Mouse (Mus musculus): ENCODE measurements around the gene Foxp1. TPM values are rescaled to one million over a fixed set of nuclear protein-coding genes. Genes with fewer than 3 reads are reported as not detected.

Foxp1 gene
- polyA plus RNA-seq, 1 experiment from 2014 or later: 141 TPM

DNA sequence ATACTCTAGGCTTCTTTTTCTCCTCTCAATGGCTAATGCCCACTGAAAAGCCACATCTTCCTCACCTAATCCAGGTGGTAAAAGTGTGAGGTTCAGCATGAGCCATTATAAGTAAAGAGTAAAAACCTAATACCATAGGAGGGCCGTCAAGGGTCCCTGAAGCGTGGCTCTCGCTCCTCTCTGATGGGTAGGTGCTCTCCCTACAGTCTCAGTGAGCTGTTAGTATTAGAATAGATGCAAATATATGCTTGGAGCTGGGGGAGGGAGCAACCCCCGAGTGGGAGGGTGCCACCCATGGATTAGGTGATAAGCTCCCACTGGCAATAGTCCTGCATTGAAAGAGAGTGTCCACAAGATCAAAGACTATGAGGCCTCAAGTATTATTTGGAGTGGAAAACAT lies 527.6 kb downstream of the Foxp1 start:
- no peak overlapping the region for H3K4me2 ChIP-seq (replicated peaks)
- H3K27ac ChIP-seq: no peak overlapping the region
- no peaks in the 10 kb centered on the region for H3K9me3 ChIP-seq
- H3K27me3 ChIP-seq: no peaks in the 10 kb centered on the region
- no peak for ATAC-seq (ENCODE audit: low FRiP score, low read depth)
- H3K4me1 ChIP-seq: peaks cover 28% of the 10 kb centered on the region
- H3K4me3 ChIP-seq: no peak overlapping the region
- WGBS: 76% methylated on average over 4 of the region's 4 CpGs
- no peak overlapping the region for H3K9ac ChIP-seq
- H3K36me3 ChIP-seq: peaks cover 7% of the 10 kb centered on the region; the same call in 1 of the 2 replicates

DNA sequence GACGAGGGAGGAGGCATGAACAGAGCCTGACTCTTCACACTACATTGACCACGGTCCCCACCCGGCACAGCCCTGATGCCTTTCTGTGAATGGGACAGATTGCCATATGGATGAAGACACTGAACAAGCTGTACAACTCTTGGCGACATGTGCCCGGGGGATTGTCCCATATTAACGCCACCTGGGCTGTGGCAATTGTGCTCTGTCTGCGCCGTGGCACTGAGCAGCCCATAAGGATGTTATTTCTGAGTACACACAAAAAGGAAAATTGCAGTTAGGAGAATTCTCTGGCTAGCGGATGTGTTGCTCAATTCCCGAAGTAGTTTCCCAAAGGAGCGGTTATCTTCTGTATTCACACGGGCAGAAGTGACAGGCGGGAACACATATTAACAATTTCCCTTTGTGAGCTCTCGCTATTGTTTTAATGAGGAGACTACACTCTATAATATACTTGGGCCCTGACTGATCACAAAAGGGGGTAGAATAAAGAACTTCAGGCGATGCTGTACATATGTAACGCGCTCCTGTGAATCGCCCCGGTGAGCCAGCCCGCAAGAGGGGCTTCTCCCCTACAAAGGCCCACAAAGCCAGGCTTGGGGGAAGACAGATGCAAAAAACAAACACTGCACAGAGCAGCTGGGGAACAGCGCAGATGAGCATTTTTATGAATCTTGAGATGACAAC lies 528.3 kb downstream of the Foxp1 start:
- WGBS: 85% methylated on average over 21 of the region's 21 CpGs
- no peak overlapping the region for H3K9ac ChIP-seq
- H3K9me3 ChIP-seq: no peaks in the 10 kb centered on the region
- H3K27me3 ChIP-seq: no peaks in the 10 kb centered on the region
- no peak for ATAC-seq (ENCODE audit: low FRiP score, low read depth)
- H3K4me3 ChIP-seq: no peak overlapping the region
- no peak overlapping the region for H3K4me2 ChIP-seq (replicated peaks)
- H3K36me3 ChIP-seq: peaks cover 13% of the 10 kb centered on the region; the same call in 1 of the 2 replicates
- peaks cover 21% of the 10 kb centered on the region for H3K4me1 ChIP-seq
- H3K27ac ChIP-seq: no peak overlapping the region

GRCm38 (mm10) chr6:98993231-98993630 lies 529.3 kb downstream of the Foxp1 start:
- Histone ChIP-seq H3K4me2 (replicated peaks) (no peak overlapping the region), H3K36me3 (peaks cover 17% of the 10 kb centered on the region; the same call in 1 of the 2 replicates), H3K9me3 (no peaks in the 10 kb centered on the region), H3K4me3 (no peak overlapping the region), H3K27ac (no peak overlapping the region), H3K27me3 (no peaks in the 10 kb centered on the region), H3K4me1 (peaks cover 17% of the 10 kb centered on the region), H3K9ac (no peak overlapping the region)
- WGBS: 59% methylated on average over 3 of the region's 3 CpGs
- no peak for ATAC-seq (ENCODE audit: low FRiP score, low read depth)

GRCm38 (mm10) chr6:98992772-98993147 lies 529.8 kb downstream of the Foxp1 start:
- H3K4me1 ChIP-seq: peaks cover 14% of the 10 kb centered on the region
- no peak overlapping the region for H3K9ac ChIP-seq
- no peaks in the 10 kb centered on the region for H3K9me3 ChIP-seq
- H3K4me2 ChIP-seq (replicated peaks): no peak overlapping the region
- no peak for ATAC-seq (ENCODE audit: low FRiP score, low read depth)
- no peak overlapping the region for H3K27ac ChIP-seq
- 82% methylated on average over 7 of the region's 7 CpGs for WGBS
- H3K27me3 ChIP-seq: no peaks in the 10 kb centered on the region
- no peak overlapping the region for H3K4me3 ChIP-seq
- H3K36me3 ChIP-seq: peaks cover 17% of the 10 kb centered on the region; the same call in 1 of the 2 replicates

DNA sequence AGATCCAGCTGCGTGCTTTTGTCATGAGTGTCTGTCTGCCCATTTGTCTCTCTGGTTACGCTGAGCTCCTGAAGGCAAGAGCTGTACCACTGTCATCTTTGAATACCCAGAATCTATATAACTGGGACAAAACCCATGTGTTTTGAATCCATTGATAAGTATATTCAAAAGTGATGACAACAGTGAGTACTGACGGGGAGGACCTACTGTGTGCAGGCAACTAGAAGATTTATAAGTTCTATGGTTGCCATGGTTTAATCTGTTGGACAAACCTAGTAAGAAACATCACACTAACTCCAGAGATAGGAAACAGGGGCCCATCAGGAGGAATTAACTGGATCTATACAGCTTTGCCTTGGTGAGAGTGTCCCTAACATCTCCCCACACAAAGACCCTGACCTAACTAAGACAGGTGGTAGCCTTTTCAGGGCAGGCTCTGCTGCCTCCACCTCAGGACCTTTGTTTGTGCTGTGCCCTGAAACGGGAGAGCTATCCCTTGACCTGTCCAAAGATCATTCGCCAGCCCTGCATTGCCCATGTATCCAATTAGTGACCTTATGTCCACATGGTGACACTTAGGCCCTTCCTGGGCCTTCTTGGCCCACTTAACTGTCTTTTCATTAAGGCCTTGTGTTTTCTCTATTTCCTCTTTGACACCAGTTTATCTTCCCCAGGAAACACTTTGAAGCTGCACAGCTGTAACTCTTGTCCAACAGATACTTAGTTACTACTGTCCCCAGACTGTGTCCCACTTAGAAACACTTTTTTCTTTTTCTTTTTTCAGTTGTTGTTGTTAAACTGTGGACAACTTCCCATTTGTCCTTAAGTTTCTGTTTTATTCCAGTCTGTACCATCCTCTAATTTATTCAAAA lies 530.4 kb downstream of the Foxp1 start:
- Histone ChIP-seq H3K36me3 (peaks cover 19% of the 10 kb centered on the region), H3K4me2 (replicated peaks) (no peak overlapping the region), H3K9ac (no peak overlapping the region), H3K4me1 (peaks cover 12% of the 10 kb centered on the region), H3K9me3 (no peaks in the 10 kb centered on the region), H3K27ac (no peak overlapping the region), H3K4me3 (no peak overlapping the region), H3K27me3 (no peaks in the 10 kb centered on the region)
- 68% methylated on average over 5 of the region's 5 CpGs for WGBS
- no peak for ATAC-seq (ENCODE audit: low FRiP score, low read depth)

GRCm38 (mm10) chr6:98987533-98988169 lies 534.9 kb downstream of the Foxp1 start:
- no peak for ATAC-seq (ENCODE audit: low FRiP score, low read depth)

GRCm38 (mm10) chr6:98985452-98985851 lies 537.1 kb downstream of the Foxp1 start:
- no peaks in the 10 kb centered on the region for H3K27me3 ChIP-seq
- H3K36me3 ChIP-seq: peaks cover 29% of the 10 kb centered on the region
- no peaks in the 10 kb centered on the region for H3K4me1 ChIP-seq
- H3K9me3 ChIP-seq: no peaks in the 10 kb centered on the region
- H3K27ac ChIP-seq: no peak overlapping the region
- no peak for ATAC-seq (ENCODE audit: low FRiP score, low read depth)
- no peak overlapping the region for H3K4me2 ChIP-seq (replicated peaks)
- 82% methylated on average over 2 of the region's 2 CpGs for WGBS
- no peak overlapping the region for H3K4me3 ChIP-seq
- no peak overlapping the region for H3K9ac ChIP-seq

More at GRCm38 (mm10) chr6:98987533-98988169, 534.9 kb downstream of the Foxp1 start:
- Histone ChIP-seq H3K4me3 (no peak overlapping the region), H3K27me3 (no peaks in the 10 kb centered on the region), H3K4me1 (no peaks in the 10 kb centered on the region), H3K9ac (no peak overlapping the region), H3K4me2 (replicated peaks) (no peak overlapping the region), H3K27ac (no peak overlapping the region), H3K9me3 (no peaks in the 10 kb centered on the region), H3K36me3 (peaks cover 24% of the 10 kb centered on the region)
- WGBS: 83% methylated on average over 6 of the region's 6 CpGs

- Histone ChIP-seq H3K27me3 (no peaks in the 10 kb centered on the region), H3K4me1 (no peaks in the 10 kb centered on the region), H3K4me3 (no peak overlapping the region), H3K9ac (no peak overlapping the region), H3K36me3 (peaks cover 20% of the 10 kb centered on the region), H3K9me3 (no peaks in the 10 kb centered on the region), H3K4me2 (replicated peaks) (no peak overlapping the region), H3K27ac (no peak overlapping the region)
- ATAC-seq (ENCODE audit: low FRiP score, low read depth): no peak
- 63% methylated on average over 6 of the region's 6 CpGs for WGBS
These were observed 537.9 kb downstream of the Foxp1 start for GRCm38 (mm10) chr6:98984626-98985025.

DNA sequence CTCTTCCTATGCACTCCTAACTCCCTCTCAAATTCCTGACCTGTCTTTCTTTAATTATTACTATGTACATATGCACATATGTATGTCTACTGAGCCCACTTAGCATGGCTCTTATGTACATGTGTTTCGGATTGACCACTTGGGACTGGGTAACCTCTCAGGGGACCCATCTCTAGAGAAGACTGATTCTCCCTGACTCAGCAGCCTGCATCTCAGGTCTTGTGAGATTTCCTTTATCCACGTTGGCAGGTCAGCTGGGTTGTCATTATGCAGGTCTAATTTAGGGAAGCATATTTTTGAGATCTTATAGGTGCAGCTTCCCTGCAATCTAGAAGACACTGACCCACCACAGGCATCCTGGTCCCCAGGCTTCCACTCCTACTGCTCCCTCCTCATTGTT lies 538.5 kb downstream of the Foxp1 start:
- Histone ChIP-seq H3K36me3 (peaks cover 14% of the 10 kb centered on the region), H3K4me2 (replicated peaks) (no peak overlapping the region), H3K9ac (no peak overlapping the region), H3K27me3 (no peaks in the 10 kb centered on the region), H3K27ac (no peak overlapping the region), H3K4me3 (no peak overlapping the region), H3K9me3 (no peaks in the 10 kb centered on the region), H3K4me1 (no peaks in the 10 kb centered on the region; the same call in 1 of the 2 replicates)
- WGBS: 85% methylated on average over 2 of the region's 2 CpGs
- no peak for ATAC-seq (ENCODE audit: low FRiP score, low read depth)

GRCm38 (mm10) chr6:98983311-98983838 lies 539.1 kb downstream of the Foxp1 start:
- no peak for ATAC-seq (ENCODE audit: low FRiP score, low read depth)
- Histone ChIP-seq H3K4me1 (no peaks in the 10 kb centered on the region; the same call in 1 of the 2 replicates), H3K27me3 (no peaks in the 10 kb centered on the region), H3K9ac (no peak overlapping the region), H3K36me3 (peaks cover 13% of the 10 kb centered on the region), H3K4me3 (no peak overlapping the region), H3K27ac (no peak overlapping the region), H3K4me2 (replicated peaks) (no peak overlapping the region), H3K9me3 (no peaks in the 10 kb centered on the region)
- 98% methylated on average over 3 of the region's 3 CpGs for WGBS

DNA sequence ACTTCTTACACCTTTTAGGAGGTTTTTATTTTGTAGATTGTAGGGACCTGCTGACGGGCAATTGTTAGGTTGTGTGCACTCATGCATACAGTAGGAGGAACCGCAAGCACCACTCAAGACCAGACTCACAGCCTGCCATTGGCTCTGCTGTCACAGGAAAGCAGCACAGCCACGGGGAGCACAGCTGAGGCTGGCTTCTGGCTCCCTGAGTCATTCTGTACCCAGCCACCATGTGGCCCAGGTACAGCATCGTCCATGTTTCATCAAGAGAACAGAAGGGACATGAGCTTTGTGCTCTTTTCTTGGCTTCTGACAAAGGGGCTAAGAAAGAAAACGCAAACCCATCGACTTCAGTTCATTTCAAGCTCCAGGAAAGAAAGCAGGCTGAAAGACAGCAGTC lies 541.3 kb downstream of the Foxp1 start:
- WGBS: 87% methylated on average over 6 of the region's 6 CpGs
- H3K9ac ChIP-seq: no peak overlapping the region
- H3K4me1 ChIP-seq: no peaks in the 10 kb centered on the region; the same call in 1 of the 2 replicates
- H3K4me2 ChIP-seq (replicated peaks): no peak overlapping the region
- H3K4me3 ChIP-seq: no peak overlapping the region
- H3K27ac ChIP-seq: no peak overlapping the region
- ATAC-seq (ENCODE audit: low FRiP score, low read depth): no peak
- no peaks in the 10 kb centered on the region for H3K27me3 ChIP-seq
- peaks cover 26% of the 10 kb centered on the region for H3K36me3 ChIP-seq
- no peaks in the 10 kb centered on the region for H3K9me3 ChIP-seq

DNA sequence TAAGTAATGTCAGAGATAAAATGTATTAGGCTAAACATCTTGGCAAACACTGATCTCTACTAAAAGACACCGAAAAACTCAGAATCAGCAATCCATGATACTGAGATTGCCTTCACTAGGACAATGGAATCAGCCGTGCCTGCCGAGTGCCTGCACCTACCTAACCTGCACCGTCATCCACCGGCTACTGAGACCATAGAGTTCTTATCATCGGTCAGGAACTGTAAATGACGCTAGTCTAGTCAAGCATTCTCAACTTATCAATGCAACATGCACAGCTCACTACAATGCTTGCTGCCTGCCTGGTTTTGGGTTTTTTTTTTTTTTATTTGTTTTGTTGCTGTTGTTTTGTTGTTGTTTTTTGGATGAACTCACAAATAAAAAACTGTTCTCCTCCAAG lies 542.1 kb downstream of the Foxp1 start:
- H3K4me3 ChIP-seq: no peak overlapping the region
- H3K9ac ChIP-seq: no peak overlapping the region
- 95% methylated on average over 7 of the region's 7 CpGs for WGBS
- H3K4me1 ChIP-seq: no peaks in the 10 kb centered on the region; the same call in 1 of the 2 replicates
- no peak for ATAC-seq (ENCODE audit: low FRiP score, low read depth)
- H3K36me3 ChIP-seq: peaks cover 34% of the 10 kb centered on the region
- H3K27me3 ChIP-seq: no peaks in the 10 kb centered on the region
- H3K4me2 ChIP-seq (replicated peaks): no peak overlapping the region
- H3K27ac ChIP-seq: no peak overlapping the region
- H3K9me3 ChIP-seq: no peaks in the 10 kb centered on the region
